Mouse (Mus musculus) heart, adult 2 months (tissue): Measurements from ENCODE around the gene Rtl1. TPM values are rescaled to one million over a fixed set of nuclear protein-coding genes. Genes with fewer than 3 reads are reported as not detected.

Experiments
- DNase-seq, 2 experiments: peaks; one replicate each; pipeline ENCODE4 v3.0.0; 2021
- H3K27ac ChIP-seq: fragments of 200-600 bp; 2 replicates; pipeline ENCODE4 v1.8.1; 2022
- H3K27me3 ChIP-seq: fragments of 200-500 bp; 2 replicates; pipeline ENCODE4 v1.6.1; 2012; ENCODE audit warnings: mild to moderate bottlenecking, low read length, inconsistent platforms, mixed read lengths; ENCODE audit not compliant: control insufficient read depth, insufficient read depth
- H3K36me3 ChIP-seq: fragments of 200-500 bp; 2 replicates; pipeline ENCODE4 v1.6.1; 2012; ENCODE audit warnings: low read length, inconsistent platforms; ENCODE audit not compliant: control insufficient read depth, insufficient read depth
- H3K4me1 ChIP-seq: fragments of 200-500 bp; 2 replicates; pipeline ENCODE4 v1.6.1; 2011; ENCODE audit warnings: low read length; ENCODE audit not compliant: control insufficient read depth, insufficient read depth
- H3K4me3 ChIP-seq: fragments of 200-600 bp; 2 replicates; pipeline ENCODE4 v1.8.1; 2022
- H3K79me2 ChIP-seq: fragments of 200-500 bp; replicated peaks from 2 replicates; pipeline ENCODE4 v1.6.1; 2012; ENCODE audit warnings: mild to moderate bottlenecking, inconsistent platforms, low read length, moderate library complexity, mixed read lengths; ENCODE audit not compliant: control insufficient read depth, insufficient read depth
- H3K9ac ChIP-seq: fragments of 200-500 bp; 2 replicates; pipeline ENCODE4 v1.6.1; 2012; ENCODE audit warnings: low read depth, mild to moderate bottlenecking, control low read depth, inconsistent platforms, low read length, mixed read lengths
- CTCF ChIP-seq: fragments of 200-600 bp; IDR thresholded peaks from 2 replicates; pipeline ENCODE4 v1.8.1; 2022; ENCODE audit warnings: antibody characterized with exemption, mild to moderate bottlenecking, moderate library complexity
- EP300 ChIP-seq: fragments of 200-500 bp; IDR thresholded peaks from 2 replicates; pipeline ENCODE4 v1.6.1; 2011; ENCODE audit warnings: low read depth, low read length, control low read depth; ENCODE audit not compliant: insufficient read depth
- POLR2A ChIP-seq: fragments of 200-500 bp; IDR thresholded peaks from 2 replicates; pipeline ENCODE4 v1.6.1; 2011; ENCODE audit warnings: mild to moderate bottlenecking, low read depth, low read length, control low read depth; ENCODE audit not compliant: insufficient read depth
- WGBS: fragments of 180-500 bp; shearing (Covaris S2); methylation state at CpG from one replicate; pipeline ENCODE4 v1.1.7; 2018; 5-methylcytosine and 5-hydroxymethylcytosine counted together
- intact Hi-C: fragments of 180-260 bp; cut with DNase I; formaldehyde crosslinking; loops from one replicate; pipeline ENCODE4 v1.15.1; 2025
- microRNA-seq, 2 experiments: library from miRNA; unstranded; fragments of <30 nt; microRNA quantifications; one replicate each; pipeline ENCODE4 v1.2.0; 2021
- polyA plus RNA-seq: library from polyadenylated mRNA; depleted of rRNA; stranded (reverse); fragments of >200 nt; gene quantifications from 2 replicates; pipeline ENCODE4 v1.2.3, GENCODE M21; 2012; rRNA removed
- total RNA-seq, 2 experiments: library from RNA; stranded (reverse); gene quantifications; 2 replicates each; pipeline ENCODE4 v1.2.3; 2021

Gene Rtl1
- total and polyA plus RNA-seq, 3 experiments = 0.02 TPM; not detected in 2

GRCm38 (mm10) chr12:109541540-109541899 lies 58.6 kb downstream of the Rtl1 start:
- TF ChIP-seq CTCF (no peak), EP300 (no peak), POLR2A (no peak)
- Histone ChIP-seq H3K27ac (no peak overlapping the region), H3K4me3 (peak overlapping the region; percentile 22; the same call in 1 of the 2 replicates), H3K4me1 (no peaks in the 10 kb centered on the region), H3K79me2 (no peaks in the 10 kb centered on the region), H3K9ac (no peak overlapping the region), H3K36me3 (no peaks in the 10 kb centered on the region), H3K27me3 (no peaks in the 10 kb centered on the region)
- DNase-seq = no peak
- intact Hi-C loops = no loop called here
- 37% methylated on average over 16 of the region's 16 CpGs for WGBS

GRCm38 (mm10) chr12:109540739-109541539 lies 59.2 kb downstream of the Rtl1 start:
- 40% methylated on average over 30 of the region's 30 CpGs for WGBS
- intact Hi-C loops = no loop called here
- Histone ChIP-seq H3K79me2 (no peaks in the 10 kb centered on the region), H3K9ac (no peak overlapping the region), H3K27me3 (no peaks in the 10 kb centered on the region), H3K27ac (peak overlapping the region; percentile 26; the same call in 1 of the 2 replicates), H3K36me3 (no peaks in the 10 kb centered on the region), H3K4me1 (no peaks in the 10 kb centered on the region), H3K4me3 (peak overlapping the region; percentile 22; the same call in 1 of the 2 replicates)
- TF ChIP-seq EP300 = no peak
- peak; percentile 46 for TF ChIP-seq POLR2A
- no peak for TF ChIP-seq CTCF
- peak; percentile 54 to 64 for DNase-seq

- Histone ChIP-seq H3K9ac (no peak overlapping the region), H3K4me3 (no peak overlapping the region), H3K27me3 (no peaks in the 10 kb centered on the region), H3K79me2 (no peaks in the 10 kb centered on the region), H3K27ac (no peak overlapping the region), H3K36me3 (no peaks in the 10 kb centered on the region), H3K4me1 (no peaks in the 10 kb centered on the region)
- intact Hi-C loops = no loop called here
- no peak for DNase-seq
- no peak for TF ChIP-seq POLR2A
- TF ChIP-seq EP300 = no peak
- no peak for TF ChIP-seq CTCF
- WGBS = 57% methylated on average over 13 of the region's 13 CpGs
Measured at GRCm38 (mm10) chr12:109539950-109540349, 60.2 kb downstream of the Rtl1 start.

Small RNA genes lying within 50 kb of the gene (microRNA-seq; reads per million reads assigned to microRNA genes)
- gene Gm23912 (0 reads per million in 2 experiments), gene Mir1188 (0.39 to 1.1 reads per million in 2 experiments), gene Mir127 (992 to 1,528 reads per million in 2 experiments), gene Mir136 (0 reads per million in 2 experiments), gene Mir1906-1 (0 reads per million in 2 experiments), gene Mir3070a (0 to 0.56 reads per million in 2 experiments), gene Mir3070b (0 reads per million in 2 experiments), gene Mir3071 (0 reads per million in 2 experiments), gene Mir337 (0 reads per million in 2 experiments), gene Mir341 (22.4 to 25.2 reads per million in 2 experiments), gene Mir3544 (0 reads per million in 2 experiments), gene Mir370 (17.8 to 18.0 reads per million in 2 experiments), gene Mir431 (59.1 to 59.5 reads per million in 2 experiments), gene Mir432 (0 reads per million in 2 experiments), gene Mir433 (159 to 165 reads per million in 2 experiments), gene Mir434 (60.6 to 79.7 reads per million in 2 experiments), gene Mir493 (6.7 to 7.7 reads per million in 2 experiments), gene Mir540 (38.7 to 39.0 reads per million in 2 experiments), gene Mir665 (5.0 to 9.0 reads per million in 2 experiments), gene Mir673 (7.0 to 11.8 reads per million in 2 experiments), gene Mir770 (236 to 293 reads per million in 2 experiments)

Other genes with a start within 250 kb of the Rtl1 start
- under 1 TPM in 1 of 2 experiments, not detected in 1; 0.23 TPM for gene Dlk1, start 147.5 kb downstream of the Rtl1 start, total RNA-seq
- gene Dlk1, start 147.5 kb downstream of the Rtl1 start, polyA plus RNA-seq = 0.90 and 1.3 TPM in 2 replicates